Mouse (Mus musculus) heart, postnatal 0 days (tissue): ENCODE results near the gene H2-M11.

Experiments used
- CTCF ChIP-seq: IDR thresholded peaks from 2 replicates; pipeline ENCODE4 v1.5.1; 2016; ENCODE audit warnings: antibody characterized with exemption, control low read depth, low read depth
- EP300 ChIP-seq: IDR thresholded peaks from 2 replicates; pipeline ENCODE4 v1.6.1; 2016; ENCODE audit warnings: antibody characterized with exemption, low read depth

DNA sequence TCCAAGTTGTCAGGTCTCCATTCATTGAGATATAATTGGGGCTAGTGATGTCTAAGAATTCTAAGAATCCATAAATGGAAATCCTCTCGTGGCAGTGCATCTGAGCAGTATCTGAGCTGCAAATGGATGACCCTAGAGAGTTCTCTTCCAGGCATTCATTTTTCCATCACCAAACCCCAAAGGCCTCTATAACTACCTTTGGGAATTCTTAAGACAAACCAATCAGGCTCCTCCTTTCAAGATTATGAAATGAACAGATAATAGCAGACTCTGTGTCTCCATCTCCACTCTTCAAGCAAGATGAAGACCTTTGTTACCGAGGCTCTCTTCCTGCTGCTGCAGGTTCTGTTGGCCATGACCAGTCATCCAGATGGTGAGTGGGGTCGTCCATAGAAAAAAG, at the start of gene H2-M11:
- TF ChIP-seq CTCF (no peak), EP300 (no peak)
